Mouse (Mus musculus) CH12.LX (cell line): ENCODE results near the gene Gm20388.

Experiments used
- CTCF ChIP-seq, 2 experiments: IDR thresholded peaks in 1 of 2; conservative IDR thresholded peaks in 1 of 2; 2 replicates each; pipeline ENCODE4 v1.5.1; 2011 to 2012; ENCODE audit warnings: low read depth in 2 of 2, low read length in 2 of 2, improper control_type of control experiment in 1 of 2, inconsistent platforms in 1 of 2, mild to moderate bottlenecking in 1 of 2, moderate library complexity in 1 of 2
- EP300 ChIP-seq: IDR thresholded peaks from 2 replicates; pipeline ENCODE4 v1.6.1; 2011; ENCODE audit warnings: low read length, improper control_type of control experiment
- POLR2A ChIP-seq: IDR thresholded peaks from 2 replicates; pipeline ENCODE4 v1.6.1; 2011; ENCODE audit warnings: low read depth, mild to moderate bottlenecking, improper control_type of control experiment, low read length

DNA sequence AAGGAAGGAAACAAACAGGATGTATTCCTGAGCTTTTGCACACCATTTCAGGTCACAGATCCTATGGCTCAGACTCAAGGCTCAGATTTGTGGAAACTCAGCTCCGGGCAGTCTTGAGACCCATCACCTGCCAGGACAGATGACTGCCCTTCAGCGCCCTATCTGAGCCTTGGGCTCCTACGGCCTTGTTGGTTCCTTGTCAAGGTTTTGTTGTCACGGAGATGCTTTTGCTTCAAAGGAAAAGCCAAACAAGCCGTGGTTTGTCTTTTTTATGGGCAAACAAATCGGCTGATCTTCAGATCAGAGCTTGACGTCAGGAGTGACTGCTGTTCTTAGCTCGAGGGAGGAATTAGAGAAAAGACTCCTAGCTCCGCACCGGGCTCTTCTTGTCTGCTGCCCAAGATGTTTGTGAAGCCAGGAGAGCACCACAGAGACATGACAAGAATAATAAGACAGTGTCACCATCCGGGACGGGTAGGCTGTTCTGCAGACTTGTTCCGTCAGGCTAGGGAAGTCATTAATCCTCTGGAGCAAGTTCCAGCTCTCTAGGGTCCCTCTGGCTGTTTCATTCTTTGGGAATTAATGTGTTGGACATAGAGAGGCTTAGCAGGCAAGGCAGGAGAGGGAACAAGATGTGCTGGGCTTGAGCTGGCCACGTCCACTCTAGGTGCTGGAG, 1945.6 kb downstream of the Gm20388 start:
- no peak for TF ChIP-seq EP300
- TF ChIP-seq POLR2A = no peak
- TF ChIP-seq CTCF (conservative IDR thresholded peaks at IDR 0.05 in 1 of 2, IDR thresholded peaks at IDR 0.05 in 1 of 2; ENCODE audit: low read depth in 2 of 2, low read length in 2 of 2) = no peak
